Mouse (Mus musculus): Measurements from ENCODE around the gene D930048N14Rik. TPM values are rescaled to one million over a fixed set of nuclear protein-coding genes. Genes with fewer than 3 reads are reported as not detected.
"Not testable (repeated sequence)": the region's sequence is repeated elsewhere in the genome, so short reads cannot be mapped to it uniquely, and the experiment has no call there.

Gene D930048N14Rik
- polyA plus RNA-seq, 1 experiment from 2014 or later: 0.34 TPM

DNA sequence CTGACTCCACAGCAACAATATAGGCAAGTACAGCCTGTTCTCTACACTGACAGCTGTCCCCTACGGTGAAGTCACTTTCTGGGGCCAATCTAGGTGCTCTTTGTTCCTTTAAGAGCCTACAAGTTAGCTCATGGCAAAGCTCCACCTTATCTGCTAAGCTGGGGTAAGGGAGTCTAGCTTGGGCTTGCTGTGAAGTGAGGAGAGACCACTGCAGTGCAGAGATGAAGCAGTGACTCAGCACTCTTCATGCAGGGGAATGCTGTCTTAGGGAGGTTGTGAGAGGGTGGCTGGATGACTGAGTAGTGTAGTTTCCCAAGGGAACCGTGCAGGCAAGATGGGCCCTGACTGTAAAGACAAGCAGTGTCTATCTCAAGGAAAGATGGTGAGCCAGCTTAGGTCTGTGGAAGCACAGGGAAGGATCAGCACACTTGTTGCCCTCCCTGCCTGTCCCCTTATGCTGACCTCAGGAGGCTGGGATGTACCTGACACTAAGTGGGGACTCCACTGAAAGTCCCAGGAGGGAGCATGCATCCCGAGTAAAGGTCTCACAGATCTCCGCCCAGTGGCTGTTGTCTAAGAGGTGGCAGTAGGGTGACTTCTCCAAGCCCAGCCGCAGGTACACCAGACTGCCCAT, 25.4 kb upstream of the D930048N14Rik start:
- H3K36me3 ChIP-seq (replicated peaks; ENCODE audit: insufficient read depth, low read length): peaks cover 63% of the 10 kb centered on the region
- H3K4me2 ChIP-seq (ENCODE audit: low read depth, low read length): no peak overlapping the region
- 71% methylated on average over 5 of the region's 5 CpGs for WGBS (ENCODE audit: insufficient replicate concordance)
- no peak overlapping the region for H3K9ac ChIP-seq (replicated peaks)
- no peaks in the 10 kb centered on the region for H3K27me3 ChIP-seq (ENCODE audit: insufficient read depth, low read length)
- no peak overlapping the region for H3K4me3 ChIP-seq (ENCODE audit: low read depth, low read length)
- no peaks in the 10 kb centered on the region for H3K9me3 ChIP-seq (ENCODE audit: low read length)
- H3K4me1 ChIP-seq (ENCODE audit: insufficient read depth): peaks cover 7% of the 10 kb centered on the region; the same call in 1 of the 2 replicates
- DNase-seq (no peak), ATAC-seq (peak; percentile 44; the same call in 1 of the 2 replicates)
- no peak overlapping the region for H3K27ac ChIP-seq (ENCODE audit: low read depth)
- no peak for TF ChIP-seq CTCF (IDR thresholded peaks at IDR 0.05; ENCODE audit: low read depth)
- no peak for TF ChIP-seq EP300 (IDR thresholded peaks at IDR 0.05; ENCODE audit: low read depth)

DNA sequence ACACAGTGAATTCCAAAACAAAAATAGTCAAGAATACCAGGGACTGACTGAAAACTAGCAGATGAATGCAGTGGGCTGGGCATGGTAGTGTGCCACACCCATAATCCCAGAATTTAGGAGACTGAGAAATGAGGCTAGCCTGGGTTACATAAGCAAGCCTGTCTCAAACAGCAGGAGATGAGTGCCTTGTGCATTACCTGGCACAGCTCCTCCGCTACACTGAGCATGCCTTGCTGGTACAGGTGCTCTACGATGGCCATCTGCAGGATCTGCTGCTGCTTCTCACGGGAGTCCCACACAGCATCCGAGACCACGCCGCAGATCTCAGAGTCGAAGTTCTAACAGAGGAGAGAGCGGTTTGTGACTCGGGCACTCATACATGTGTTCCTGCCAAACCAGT, 23.3 kb upstream of the D930048N14Rik start:
- Histone ChIP-seq H3K27ac (ENCODE audit: low read depth) (no peak overlapping the region), H3K4me2 (ENCODE audit: low read depth, low read length) (no peak overlapping the region), H3K4me3 (ENCODE audit: low read depth, low read length) (no peak overlapping the region), H3K9ac (replicated peaks) (no peak overlapping the region), H3K36me3 (replicated peaks; ENCODE audit: insufficient read depth, low read length) (peaks cover 62% of the 10 kb centered on the region), H3K27me3 (ENCODE audit: insufficient read depth, low read length) (no peaks in the 10 kb centered on the region), H3K9me3 (ENCODE audit: low read length) (no peaks in the 10 kb centered on the region), H3K4me1 (ENCODE audit: insufficient read depth) (no peaks in the 10 kb centered on the region; the same call in 1 of the 2 replicates)
- WGBS (ENCODE audit: insufficient replicate concordance): 87% methylated on average over 9 of the region's 9 CpGs
- TF ChIP-seq EP300 (IDR thresholded peaks at IDR 0.05; ENCODE audit: low read depth): no peak
- no peak for TF ChIP-seq CTCF (IDR thresholded peaks at IDR 0.05; ENCODE audit: low read depth)
- ATAC-seq (no peak), DNase-seq (no peak)

DNA sequence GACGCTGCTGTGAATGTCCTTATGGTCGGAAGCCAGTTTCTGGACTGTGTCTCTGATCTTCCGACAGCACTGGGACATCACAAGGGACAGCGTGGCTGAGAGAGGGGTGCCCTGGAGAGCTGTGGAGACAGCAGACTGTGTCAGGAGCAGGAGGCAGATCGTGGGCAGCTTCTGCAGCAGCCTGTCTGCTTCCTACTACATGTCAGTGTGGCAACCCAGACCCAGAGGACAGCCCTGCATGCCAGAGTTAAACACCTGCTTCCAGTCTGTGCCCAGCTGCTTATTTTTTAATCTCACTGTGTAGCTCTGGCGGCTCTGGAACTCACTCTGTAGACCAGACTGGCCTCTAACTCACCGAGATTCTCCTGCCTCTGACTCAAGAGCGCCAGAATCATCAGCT, 22.8 kb upstream of the D930048N14Rik start:
- Histone ChIP-seq H3K27ac (ENCODE audit: low read depth) (no peak overlapping the region), H3K9ac (replicated peaks) (no peak overlapping the region), H3K27me3 (ENCODE audit: insufficient read depth, low read length) (no peaks in the 10 kb centered on the region), H3K4me1 (ENCODE audit: insufficient read depth) (no peaks in the 10 kb centered on the region; the same call in 1 of the 2 replicates), H3K4me3 (ENCODE audit: low read depth, low read length) (no peak overlapping the region), H3K9me3 (ENCODE audit: low read length) (no peaks in the 10 kb centered on the region), H3K36me3 (replicated peaks; ENCODE audit: insufficient read depth, low read length) (peaks cover 61% of the 10 kb centered on the region), H3K4me2 (ENCODE audit: low read depth, low read length) (no peak overlapping the region)
- ATAC-seq: no peak
- DNase-seq: no peak
- WGBS (ENCODE audit: insufficient replicate concordance): 90% methylated on average over 8 of the region's 8 CpGs
- TF ChIP-seq CTCF (IDR thresholded peaks at IDR 0.05; ENCODE audit: low read depth) (no peak), EP300 (IDR thresholded peaks at IDR 0.05; ENCODE audit: low read depth) (no peak)

DNA sequence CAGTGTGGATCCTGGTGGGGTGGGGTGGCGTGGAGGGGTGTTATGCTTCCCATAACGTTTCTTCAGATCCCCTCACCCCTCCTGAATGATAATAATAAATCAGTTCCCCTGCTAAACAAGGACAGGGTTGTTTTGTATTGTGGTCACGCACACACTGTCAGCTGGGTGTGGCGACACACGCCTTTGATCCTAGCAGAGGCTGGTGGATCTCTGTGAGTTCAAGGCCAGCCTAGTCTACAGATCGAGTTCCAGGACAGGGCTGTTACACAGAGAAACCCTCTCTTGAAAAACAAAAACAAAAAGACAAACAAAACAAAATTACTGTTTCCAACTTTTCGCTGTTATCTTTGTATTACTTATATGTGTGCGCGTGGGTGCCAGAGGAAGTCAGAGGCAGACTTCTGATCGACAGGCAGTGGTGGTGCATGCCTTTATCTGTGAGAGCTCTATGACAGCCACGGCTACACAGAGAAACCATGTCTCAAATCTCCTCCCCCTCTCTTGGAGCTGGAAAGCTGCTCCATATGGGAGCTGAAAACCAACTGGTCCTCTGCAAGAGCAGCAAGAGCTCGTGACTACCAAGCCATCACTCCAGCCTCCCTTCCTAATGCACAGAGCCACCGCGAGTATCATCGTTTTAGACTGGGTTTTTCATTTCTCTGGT, 21.0 kb upstream of the D930048N14Rik start:
- Histone ChIP-seq H3K27me3 (ENCODE audit: insufficient read depth, low read length) (no peaks in the 10 kb centered on the region), H3K4me3 (ENCODE audit: low read depth, low read length) (no peak overlapping the region), H3K36me3 (replicated peaks; ENCODE audit: insufficient read depth, low read length) (peaks cover 43% of the 10 kb centered on the region), H3K4me2 (ENCODE audit: low read depth, low read length) (no peak overlapping the region), H3K9ac (replicated peaks) (no peak overlapping the region), H3K9me3 (ENCODE audit: low read length) (no peaks in the 10 kb centered on the region), H3K4me1 (ENCODE audit: insufficient read depth) (no peaks in the 10 kb centered on the region; the same call in none of the 2 replicates), H3K27ac (ENCODE audit: low read depth) (no peak overlapping the region)
- no peak for DNase-seq
- WGBS (ENCODE audit: insufficient replicate concordance): 60% methylated on average over 15 of the region's 15 CpGs
- ATAC-seq: no peak
- TF ChIP-seq EP300 (IDR thresholded peaks at IDR 0.05; ENCODE audit: low read depth): no peak
- TF ChIP-seq CTCF (IDR thresholded peaks at IDR 0.05; ENCODE audit: low read depth): no peak

DNA sequence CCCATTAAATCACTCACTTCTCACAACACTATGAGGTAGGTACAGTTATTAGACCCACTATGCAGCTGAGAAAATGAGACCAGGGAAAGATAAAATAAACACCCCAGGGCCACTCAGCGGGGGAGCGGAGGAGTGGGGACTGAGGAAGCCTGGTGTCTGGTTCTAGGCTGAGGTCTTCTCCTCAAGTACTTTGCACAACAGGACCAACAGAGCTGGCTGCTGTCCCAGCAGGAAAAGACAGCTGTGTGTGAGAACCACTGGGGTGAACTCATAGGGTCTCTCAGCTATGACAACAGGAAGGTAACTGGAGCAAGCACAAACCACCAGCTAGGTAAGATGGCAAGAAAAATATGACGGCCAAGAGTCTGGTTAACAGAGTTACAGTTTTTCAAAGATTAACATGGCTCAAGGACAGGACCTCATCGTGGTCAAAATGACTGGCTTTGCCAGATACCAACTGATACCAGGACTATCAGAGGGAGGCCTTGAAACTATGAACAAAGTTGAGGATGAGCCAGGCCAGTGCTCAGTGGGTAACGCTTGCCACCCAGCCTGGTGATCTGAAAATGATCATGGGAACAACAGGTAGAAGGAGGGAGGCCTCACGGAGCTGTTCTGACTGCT, 18.5 kb upstream of the D930048N14Rik start:
- Histone ChIP-seq H3K27ac (ENCODE audit: low read depth) (no peak overlapping the region), H3K27me3 (ENCODE audit: insufficient read depth, low read length) (no peaks in the 10 kb centered on the region), H3K4me1 (ENCODE audit: insufficient read depth) (peaks cover 11% of the 10 kb centered on the region), H3K9me3 (ENCODE audit: low read length) (no peaks in the 10 kb centered on the region), H3K4me3 (ENCODE audit: low read depth, low read length) (no peak overlapping the region), H3K9ac (replicated peaks) (0 out of 2 replicates have a peak overlapping the region, but pooled peaks have one; percentile 11), H3K4me2 (ENCODE audit: low read depth, low read length) (no peak overlapping the region), H3K36me3 (replicated peaks; ENCODE audit: insufficient read depth, low read length) (peaks cover 23% of the 10 kb centered on the region)
- TF ChIP-seq EP300 (IDR thresholded peaks at IDR 0.05; ENCODE audit: low read depth): no peak
- WGBS (ENCODE audit: insufficient replicate concordance): 67% methylated on average over 6 of the region's 6 CpGs
- DNase-seq (no peak), ATAC-seq (no peak)

DNA sequence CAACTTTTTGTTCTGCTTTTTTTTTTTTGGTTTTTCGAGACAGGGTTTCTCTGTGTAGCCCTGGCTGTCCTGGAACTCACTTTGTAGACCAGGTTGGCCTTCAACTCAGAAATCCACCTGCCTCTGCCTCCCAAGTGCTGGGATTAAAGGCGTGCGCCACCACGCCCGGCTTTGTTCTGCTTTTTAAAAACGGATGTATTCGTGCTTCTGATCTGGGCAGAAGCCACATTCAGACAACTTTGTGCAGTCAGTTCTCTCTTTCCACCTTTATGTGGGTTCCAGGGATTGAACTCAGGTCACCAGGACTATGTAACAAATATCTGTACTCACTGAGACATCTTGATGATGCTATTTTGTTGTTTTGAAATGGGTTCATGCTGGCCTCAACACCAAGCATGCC, 17.6 kb upstream of the D930048N14Rik start:
- not testable (repeated sequence) for ATAC-seq; H3K9ac ChIP-seq (replicated peaks); H3K4me2 ChIP-seq (ENCODE audit: low read depth, low read length); H3K9me3 ChIP-seq (ENCODE audit: low read length); DNase-seq; H3K27me3 ChIP-seq (ENCODE audit: insufficient read depth, low read length); H3K4me3 ChIP-seq (ENCODE audit: low read depth, low read length)
- peaks cover 17% of the 10 kb centered on the region for H3K36me3 ChIP-seq (replicated peaks; ENCODE audit: insufficient read depth, low read length)
- peaks cover 16% of the 10 kb centered on the region for H3K4me1 ChIP-seq (ENCODE audit: insufficient read depth)
- WGBS (ENCODE audit: insufficient replicate concordance): 60% methylated on average over 7 of the region's 7 CpGs
- H3K27ac ChIP-seq (ENCODE audit: low read depth): 0 out of 2 replicates have a peak overlapping the region, but pooled peaks have one; percentile 11

Measured in liver, postnatal 0 days (tissue).